8 mouse cellular contexts compared by ENCODE assay signal in the genomic region with DNA sequence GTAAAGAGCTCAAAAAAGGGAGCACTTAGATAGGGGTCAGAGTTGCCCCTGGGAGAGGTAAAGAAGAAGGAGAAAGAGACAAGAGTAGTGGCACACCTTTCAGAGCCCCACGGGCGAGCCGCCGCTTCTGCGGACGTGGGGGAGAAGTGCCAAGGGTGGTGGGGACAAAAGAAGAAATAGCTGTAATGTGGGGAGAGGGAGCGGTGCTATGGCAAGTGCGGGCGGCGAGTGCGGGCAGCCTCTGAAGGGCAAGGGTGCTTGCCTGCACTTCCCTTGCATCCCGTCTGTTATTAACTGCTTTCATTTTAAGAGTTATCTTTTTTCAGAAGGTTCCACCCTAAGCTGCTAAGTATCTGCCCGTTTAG. TPM values are rescaled to one million over a fixed set of nuclear protein-coding genes. Genes with fewer than 3 reads are reported as not detected.
DNase-seq lines count a peak whose midpoint lies in the region; ATAC-seq and TF ChIP-seq lines count a peak whose summit lies in the region.

No protein-coding gene starts in this region.

- no peaks in the 10 kb centered on the region for H3K36me3 ChIP-seq in kidney, embryonic 14.5 days (ENCODE audit: control insufficient read depth, insufficient read depth, low read length)
- peaks cover 3% of the 10 kb centered on the region for H3K36me3 ChIP-seq in limb, embryonic 13.5 days
- no peaks in the 10 kb centered on the region for H3K36me3 ChIP-seq in neural tube, embryonic 14.5 days (ENCODE audit: control insufficient read depth, insufficient read depth, low read length)

- H3K9ac ChIP-seq in kidney, embryonic 14.5 days (ENCODE audit: low read depth, low read length): peak overlapping the region; percentile 74
- peak overlapping the region; percentile 80 for H3K9ac ChIP-seq in limb, embryonic 13.5 days
- peak overlapping the region; percentile 62 for H3K9ac ChIP-seq in neural tube, embryonic 14.5 days (replicated peaks; ENCODE audit: low read depth, low read length)

- H3K27me3 ChIP-seq in kidney, embryonic 14.5 days (ENCODE audit: control insufficient read depth, insufficient read depth, low read length): no peaks in the 10 kb centered on the region
- no peaks in the 10 kb centered on the region for H3K27me3 ChIP-seq in limb, embryonic 13.5 days
- no peaks in the 10 kb centered on the region for H3K27me3 ChIP-seq in neural tube, embryonic 14.5 days (ENCODE audit: control insufficient read depth, insufficient read depth, low read length)

- WGBS in kidney, embryonic 14.5 days: under 1% methylated on average over 13 of the region's 13 CpGs
- WGBS in bone marrow, adult 2 months: under 1% methylated on average over 13 of the region's 13 CpGs
- under 1% methylated on average over 13 of the region's 13 CpGs for WGBS in limb, embryonic 13.5 days
- 2% methylated on average over 13 of the region's 13 CpGs for WGBS in neural tube, embryonic 14.5 days

- no peak for TF ChIP-seq CTCF in bone marrow, adult 2 months (IDR thresholded peaks at IDR 0.05; ENCODE audit: control insufficient read depth, insufficient read depth, low read length)
- TF ChIP-seq CTCF in embryonic fibroblast, embryonic 13.5 days (IDR thresholded peaks at IDR 0.05; ENCODE audit: borderline replicate concordance, insufficient read depth, low read length): no peak

- peak overlapping the region; percentile 69 for H3K4me3 ChIP-seq in kidney, embryonic 14.5 days (ENCODE audit: low read length)
- peak overlapping the region; percentile 68 for H3K4me3 ChIP-seq in bone marrow, adult 2 months (replicated peaks; ENCODE audit: control insufficient read depth, low read depth, low read length)
- H3K4me3 ChIP-seq in embryonic fibroblast, embryonic 13.5 days (ENCODE audit: insufficient read depth, low read length): peak overlapping the region; percentile 60
- H3K4me3 ChIP-seq in limb, embryonic 13.5 days: peak overlapping the region; percentile 66
- peak overlapping the region; percentile 78 for H3K4me3 ChIP-seq in neural tube, embryonic 14.5 days (ENCODE audit: low read depth, low read length)

- no peaks in the 10 kb centered on the region for H3K4me1 ChIP-seq in kidney, embryonic 14.5 days (ENCODE audit: control insufficient read depth, insufficient read depth, low read length)
- H3K4me1 ChIP-seq in bone marrow, adult 2 months (ENCODE audit: control insufficient read depth, insufficient read depth, low read length): no peaks in the 10 kb centered on the region
- no peaks in the 10 kb centered on the region for H3K4me1 ChIP-seq in embryonic fibroblast, embryonic 13.5 days (ENCODE audit: control insufficient read depth, insufficient read depth, low read length)
- H3K4me1 ChIP-seq in limb, embryonic 13.5 days: no peaks in the 10 kb centered on the region
- no peaks in the 10 kb centered on the region for H3K4me1 ChIP-seq in neural tube, embryonic 14.5 days (ENCODE audit: control insufficient read depth, insufficient read depth, low read length)

- peak overlapping the region; percentile 92 for H3K27ac ChIP-seq in kidney, embryonic 14.5 days (ENCODE audit: low read depth, low read length)
- H3K27ac ChIP-seq in bone marrow, adult 2 months (ENCODE audit: control insufficient read depth, insufficient read depth, low read depth, low read length, poor library complexity): no peak overlapping the region
- H3K27ac ChIP-seq in embryonic fibroblast, embryonic 13.5 days (ENCODE audit: insufficient read depth, low read length): no peak overlapping the region
- peak overlapping the region; percentile 94 for H3K27ac ChIP-seq in limb, embryonic 13.5 days
- no peak overlapping the region for H3K27ac ChIP-seq in neural tube, embryonic 14.5 days (ENCODE audit: low read depth, low read length)

- peak overlapping the region; percentile 68 for H3K4me2 ChIP-seq in kidney, embryonic 14.5 days (replicated peaks; ENCODE audit: low read depth, low read length)
- peak overlapping the region; percentile 75 for H3K4me2 ChIP-seq in limb, embryonic 13.5 days (replicated peaks)
- H3K4me2 ChIP-seq in neural tube, embryonic 14.5 days (ENCODE audit: low read depth, low read length): peak overlapping the region; percentile 68

- no peak for DNase-seq in kidney, postnatal 10 days
- DNase-seq in adipocyte (ENCODE audit: low spot score): no peak
- DNase-seq in gastrocnemius, adult 8-10 months (ENCODE audit: low spot score in 2 of 2): no peak

- ATAC-seq in kidney, embryonic 14.5 days (ENCODE audit: low FRiP score, low TSS enrichment): peak; percentile 40; the same call in 1 of the 2 replicates
- ATAC-seq in limb, embryonic 13.5 days (ENCODE audit: low FRiP score, low read depth): peak; percentile 25; the same call in 1 of the 2 replicates
- ATAC-seq in neural tube, embryonic 14.5 days (ENCODE audit: low read depth): peak; percentile 30

- no peaks in the 10 kb centered on the region for H3K9me3 ChIP-seq in kidney, embryonic 14.5 days (ENCODE audit: control insufficient read depth, low read length)
- H3K9me3 ChIP-seq in limb, embryonic 13.5 days: no peaks in the 10 kb centered on the region
- no peaks in the 10 kb centered on the region for H3K9me3 ChIP-seq in neural tube, embryonic 14.5 days (ENCODE audit: control insufficient read depth, low read length)

- TF ChIP-seq POLR2A in bone marrow, adult 2 months (IDR thresholded peaks at IDR 0.05; ENCODE audit: borderline replicate concordance, control insufficient read depth, low read depth, low read length): no peak
- no peak for TF ChIP-seq POLR2A in embryonic fibroblast, embryonic 13.5 days (IDR thresholded peaks at IDR 0.05; ENCODE audit: low read depth, low read length)

RNA-seq across cellular contexts. Expression of gene Olfr725, which starts 21.4 kb away (rescaled TPM):
- not detected in 2 replicates for polyA plus RNA-seq in kidney, embryonic 14.5 days (2014; fragmentation: Nextera tagmentation; extraction: Ambion mirVana)
- not detected in 2 replicates for polyA plus RNA-seq in bone marrow, adult 2 months (2011; ENCODE audit: insufficient read depth, insufficient read length, low replicate concordance, missing spikeins)
- polyA plus RNA-seq in embryonic fibroblast, embryonic 13.5 days (2011; ENCODE audit: insufficient read length, low read depth, missing spikeins): not detected in 2 replicates
- not detected in 2 replicates for polyA plus RNA-seq in limb, embryonic 13.5 days (2015; fragmentation: Nextera tagmentation; extraction: Ambion mirVana)
- not detected in 2 replicates for polyA plus RNA-seq in neural tube, embryonic 14.5 days (2014; fragmentation: Nextera tagmentation; extraction: Ambion mirVana)
- not detected for total RNA-seq in gastrocnemius, adult 8-10 months (2022)

RNA-seq across cellular contexts. Expression of gene Olfr726, which starts 29.2 kb away (rescaled TPM):
- polyA plus RNA-seq in kidney, embryonic 14.5 days (2014; fragmentation: Nextera tagmentation; extraction: Ambion mirVana): not detected in 2 replicates
- not detected in 2 replicates for polyA plus RNA-seq in bone marrow, adult 2 months (2011; ENCODE audit: insufficient read depth, insufficient read length, low replicate concordance, missing spikeins)
- not detected in 2 replicates for polyA plus RNA-seq in embryonic fibroblast, embryonic 13.5 days (2011; ENCODE audit: insufficient read length, low read depth, missing spikeins)
- not detected in 2 replicates for polyA plus RNA-seq in limb, embryonic 13.5 days (2015; fragmentation: Nextera tagmentation; extraction: Ambion mirVana)
- polyA plus RNA-seq in neural tube, embryonic 14.5 days (2014; fragmentation: Nextera tagmentation; extraction: Ambion mirVana): not detected in 2 replicates
- total RNA-seq in gastrocnemius, adult 8-10 months (2022): not detected

Comparison
In these comparisons a context has a peak if more than half of its experiments do, and no peak if none do; other contexts are left out.
1. H3K27ac ChIP-seq: peak in kidney, embryonic 14.5 days (single experiment) and limb, embryonic 13.5 days (single experiment); none in bone marrow, adult 2 months (single experiment), embryonic fibroblast, embryonic 13.5 days (single experiment) and neural tube, embryonic 14.5 days (single experiment).
2. Peak in every context shown above with its lines, with median percentiles within 50 percentile points of each other: ATAC-seq, H3K4me2 ChIP-seq, H3K4me3 ChIP-seq and H3K9ac ChIP-seq.